Mouse (Mus musculus): ENCODE data around the gene Knstrn.

DNA sequence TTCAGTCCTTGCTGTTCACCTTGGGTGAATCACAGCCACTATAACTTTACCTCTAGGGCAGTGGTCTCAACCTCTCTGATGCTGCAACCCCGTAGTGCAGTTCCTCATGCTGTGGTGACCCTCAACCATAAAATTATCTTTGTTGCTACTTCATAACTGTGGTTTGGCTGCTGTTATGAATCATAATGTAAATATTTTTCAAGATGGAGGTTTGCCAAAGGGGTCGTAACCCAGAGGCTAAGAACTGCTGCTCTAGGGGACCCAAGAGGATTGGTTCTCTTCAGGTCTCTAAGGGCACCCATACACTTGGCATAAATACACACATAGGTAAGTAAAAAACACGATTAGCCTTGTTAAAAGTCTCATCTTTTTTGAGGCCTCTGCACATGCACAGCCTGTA, 56.8 kb downstream of the Knstrn start:
- no peak for TF ChIP-seq CTCF (IDR thresholded peaks at IDR 0.05; ENCODE audit: borderline replicate concordance, insufficient read depth, low read length)
- TF ChIP-seq POLR2A (IDR thresholded peaks at IDR 0.05; ENCODE audit: low read depth, low read length) = no peak

Data from embryonic fibroblast, embryonic 13.5 days (primary cell).